Mouse (Mus musculus) embryonic fibroblast, embryonic 13.5 days (primary cell): ENCODE measurements around the gene Pqlc2.

Experiments used
- CTCF ChIP-seq: IDR thresholded peaks from 2 replicates; pipeline ENCODE4 v1.5.1; 2011; ENCODE audit warnings: mild to moderate bottlenecking, control low read depth, low read length, moderate library complexity, borderline replicate concordance; ENCODE audit not compliant: insufficient read depth
- POLR2A ChIP-seq: IDR thresholded peaks from 2 replicates; pipeline ENCODE4 v1.6.1; 2011; ENCODE audit warnings: low read depth, mild to moderate bottlenecking, control low read depth, low read length, moderate library complexity

DNA sequence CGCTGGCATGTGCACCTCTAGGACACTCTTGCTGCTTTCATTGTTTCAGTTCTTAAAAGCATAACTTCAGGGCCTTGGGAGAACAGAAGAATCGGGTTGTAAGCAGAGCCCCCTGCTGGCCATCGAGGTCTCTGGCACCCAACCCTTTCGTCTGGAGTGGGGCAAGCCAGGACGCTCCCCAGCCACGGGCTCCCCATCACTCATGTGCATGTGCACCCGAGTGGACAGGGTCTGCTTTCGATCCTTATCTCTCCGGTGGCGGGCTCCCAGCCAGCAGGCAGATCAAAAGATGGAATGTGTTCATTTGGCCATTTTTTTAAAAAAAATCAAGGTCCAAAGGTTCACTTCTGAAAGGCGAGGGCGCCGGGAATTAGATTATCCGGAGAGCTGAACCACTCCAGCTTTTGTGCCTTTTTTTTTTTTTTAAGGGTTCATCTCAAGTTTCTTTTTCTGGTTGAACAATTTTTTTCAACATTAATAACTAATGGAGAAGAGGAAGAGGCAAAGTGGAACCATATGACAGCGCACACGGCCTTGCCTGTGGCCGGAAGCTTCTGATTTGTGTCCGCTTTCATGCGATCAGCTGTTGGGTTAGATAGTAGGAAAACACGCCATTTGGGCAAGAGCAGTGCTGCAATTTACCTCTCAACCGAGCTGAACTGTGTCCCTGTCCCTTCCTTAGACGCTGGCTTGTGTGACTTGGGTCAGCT is 58.3 kb downstream of the Pqlc2 start:
- peak; percentile 67 for TF ChIP-seq CTCF
- TF ChIP-seq POLR2A, result no peak
